Mouse (Mus musculus): ENCODE measurements at regions not wholly inside any gene's neighbourhood (a gene's known extent, or its start where the extent isn't known, plus 50 kb on each side); places are given as distances from the start of the nearest gene placed in this dataset.

DNA sequence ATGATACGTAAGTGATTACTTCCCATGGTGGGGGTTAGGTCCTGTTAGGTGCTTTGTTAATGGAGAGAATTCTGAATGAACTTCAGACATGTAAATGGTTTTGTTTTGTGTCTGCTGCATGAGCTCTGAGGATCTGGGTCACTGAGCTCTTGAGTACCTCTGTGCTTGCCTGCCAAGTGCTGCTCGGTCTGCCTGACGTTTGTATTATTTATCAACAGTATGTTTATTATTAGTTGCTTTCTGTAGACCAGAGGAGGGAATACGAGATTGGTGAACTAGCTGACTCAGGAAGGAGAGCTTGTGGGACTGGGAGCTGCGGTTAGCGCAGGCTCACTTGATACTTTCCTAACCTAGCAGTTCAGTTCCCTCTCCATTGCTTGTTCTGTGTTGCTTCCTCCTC is 76.5 kb upstream of the Serp2 start:
- TF ChIP-seq CTCF (IDR thresholded peaks at IDR 0.05; ENCODE audit: low read depth) (no peak), EP300 (IDR thresholded peaks at IDR 0.05; ENCODE audit: low read depth) (no peak)

All from liver, embryonic 14.5 days (tissue).